Mouse (Mus musculus) cerebellum, postnatal 10 days (tissue): ENCODE measurements around the gene Zfp651.
A peak's percentile ranks its signal among the peaks of the same experiment; 100 is the strongest.

Source experiments
- DNase-seq, 2 experiments: peaks; one replicate each; pipeline ENCODE4 v3.0.0; 2021; ENCODE audit warnings: mixed read lengths in 2 of 2

The Zfp651 gene

GRCm38 (mm10) chr9:121819073-121819770 is 60.1 kb downstream of the Zfp651 start:
- peak; percentile 36 to 44 for DNase-seq

GRCm38 (mm10) chr9:121819771-121820471 is 60.8 kb downstream of the Zfp651 start:
- DNase-seq = peak; percentile 81 to 84

- no peak for DNase-seq
Observed at GRCm38 (mm10) chr9:121820765-121821164, 61.6 kb downstream of the Zfp651 start.
